Mouse (Mus musculus) hindbrain, postnatal 0 days (tissue): Measurements from ENCODE around the gene Rnase2b. TPM values are rescaled to one million over a fixed set of nuclear protein-coding genes. Genes with fewer than 3 reads are reported as not detected.
"Not testable (repeated sequence)": the region's sequence is repeated elsewhere in the genome, so short reads cannot be mapped to it uniquely, and the experiment has no call there.

ENCODE experiments used
- ATAC-seq: fragments of 200-750 bp; cut with Nextera tagmentation; 2 replicates; pipeline ENCODE4 v1.8.0; 2017; ENCODE audit warnings: mild to moderate bottlenecking, moderate TSS enrichment, moderate library complexity
- DNase-seq: peaks from one replicate; pipeline ENCODE4 v3.0.0-alpha.2; 2015; ENCODE audit warnings: low spot score
- H3K27ac ChIP-seq: fragments of 300-500 bp; sonication (generic); 2 replicates; pipeline ENCODE4 v1.5.1; 2014; ENCODE audit warnings: mild to moderate bottlenecking
- H3K27me3 ChIP-seq: fragments of 300-500 bp; sonication (generic); 2 replicates; pipeline ENCODE4 v1.6.1; 2014; ENCODE audit warnings: low read length, mixed read lengths; ENCODE audit not compliant: insufficient read depth
- H3K36me3 ChIP-seq: fragments of 300-500 bp; sonication (generic); 2 replicates; pipeline ENCODE4 v1.6.1; 2014; ENCODE audit warnings: low read length, mixed read lengths; ENCODE audit not compliant: insufficient read depth
- H3K4me1 ChIP-seq: fragments of 300-500 bp; sonication (generic); 2 replicates; pipeline ENCODE4 v1.6.1; 2014; ENCODE audit warnings: antibody characterized with exemption, low read length, mixed read lengths; ENCODE audit not compliant: insufficient read depth
- H3K4me2 ChIP-seq: fragments of 300-500 bp; sonication (generic); 2 replicates; pipeline ENCODE4 v1.6.1; 2014; ENCODE audit warnings: low read depth, mild to moderate bottlenecking, low read length, moderate library complexity, mixed read lengths
- H3K4me3 ChIP-seq: fragments of 300-500 bp; sonication (generic); 2 replicates; pipeline ENCODE4 v1.5.1; 2014; ENCODE audit warnings: low read length
- H3K9ac ChIP-seq: fragments of 300-500 bp; sonication (generic); replicated peaks from 2 replicates; pipeline ENCODE4 v1.6.1; 2014; ENCODE audit warnings: mild to moderate bottlenecking, low read length, moderate library complexity, mixed read lengths
- H3K9me3 ChIP-seq: fragments of 300-500 bp; sonication (generic); 2 replicates; pipeline ENCODE4 v1.6.1; 2016; ENCODE audit warnings: low read length, mixed read lengths
- CTCF ChIP-seq: IDR thresholded peaks from 2 replicates; pipeline ENCODE4 v1.5.1; 2016; ENCODE audit warnings: antibody characterized with exemption, control low read depth, low read depth
- WGBS: fragments of 180-500 bp; shearing (Covaris S2); extraction: QIAGEN DNeasy Blood & Tissue Kit; methylation state at CpG from one replicate; pipeline ENCODE4 v1.1.7; 2014; 5-methylcytosine and 5-hydroxymethylcytosine counted together
- polyA plus RNA-seq: library from polyadenylated mRNA; unstranded; fragments of >200 nt; fragmentation: Nextera tagmentation; extraction: Ambion mirVana; gene quantifications from 2 replicates; pipeline ENCODE4 v1.2.1, GENCODE M21; 2015
- total RNA-seq: library from RNA; depleted of rRNA; stranded (reverse); fragments of >200 nt; gene quantifications from 2 replicates; pipeline ENCODE4 v1.2.3, GENCODE M21; 2014

Gene Rnase2b
- total and polyA plus RNA-seq, 2 experiments from 2014 or later = not detected

DNA sequence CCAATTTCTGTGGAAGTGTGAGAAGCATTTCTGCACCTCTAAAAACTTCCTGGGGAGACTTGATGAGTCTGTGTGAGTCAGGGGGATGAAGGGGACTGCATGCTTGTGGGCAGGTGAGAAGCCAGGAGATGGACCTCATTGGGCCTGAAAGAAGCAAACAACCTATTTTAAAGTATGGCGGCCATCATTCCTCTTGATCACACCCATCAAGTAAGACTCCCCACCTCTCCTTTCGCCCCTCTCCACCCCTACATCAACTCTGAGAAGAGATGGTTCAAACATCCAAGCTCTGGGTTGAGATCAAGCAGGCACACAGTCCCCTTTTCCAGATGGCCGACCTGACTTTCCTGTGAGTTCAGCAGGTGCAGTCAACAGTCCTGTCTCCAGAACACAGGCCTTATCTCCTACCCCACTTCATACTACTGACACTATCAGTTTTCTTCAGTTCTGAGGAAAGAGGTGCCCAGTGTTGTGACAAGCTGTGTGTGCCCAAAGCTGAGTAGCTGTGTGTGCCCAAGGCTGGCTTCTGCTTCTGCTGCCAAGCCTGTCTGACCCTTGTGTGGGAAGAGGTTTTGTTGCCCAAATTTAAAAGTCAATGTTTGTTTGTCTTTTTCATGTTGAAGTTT, 11.7 kb upstream of the Rnase2b start:
- Histone ChIP-seq H3K9ac (no peak overlapping the region), H3K27ac (no peak overlapping the region), H3K36me3 (no peaks in the 10 kb centered on the region), H3K4me1 (no peaks in the 10 kb centered on the region), H3K9me3 (no peaks in the 10 kb centered on the region), H3K4me2 (no peak overlapping the region), H3K27me3 (no peaks in the 10 kb centered on the region), H3K4me3 (no peak overlapping the region)
- ATAC-seq = no peak
- no peak for DNase-seq
- WGBS = 86% methylated on average over 3 of the region's 3 CpGs
- TF ChIP-seq CTCF = no peak

DNA sequence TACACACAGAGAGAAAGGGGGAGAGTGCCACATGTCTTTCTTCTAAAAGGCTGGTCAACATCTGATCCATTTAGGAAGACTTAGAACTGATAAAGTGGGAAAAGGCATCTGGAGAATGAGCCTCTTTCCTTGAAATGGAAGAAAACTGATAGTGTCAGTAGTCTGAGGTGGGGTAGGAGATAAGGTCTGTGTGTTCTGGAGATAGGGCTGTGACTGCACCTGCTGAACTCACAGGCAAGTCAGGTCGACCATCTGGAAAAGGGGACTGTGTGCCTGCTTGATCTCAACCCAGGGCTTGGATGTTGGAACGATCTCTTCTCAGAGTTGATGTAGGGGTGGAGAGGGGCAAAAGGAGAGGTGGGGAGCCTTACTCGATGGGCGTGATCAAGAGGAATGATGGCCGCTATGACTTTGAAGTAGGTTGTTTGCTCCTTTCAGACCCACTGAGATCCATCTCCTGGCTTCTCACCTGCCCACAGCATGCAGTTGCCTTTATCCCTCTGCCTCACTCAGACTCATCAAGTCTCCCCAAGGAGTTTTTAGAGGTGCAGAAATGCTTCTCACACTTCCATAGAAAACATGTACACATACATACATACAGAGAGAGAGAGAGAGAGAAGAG, 9.7 kb upstream of the Rnase2b start:
- no peak for ATAC-seq
- no peak for DNase-seq
- Histone ChIP-seq H3K9me3 (no peaks in the 10 kb centered on the region), H3K27ac (no peak overlapping the region), H3K36me3 (no peaks in the 10 kb centered on the region), H3K27me3 (no peaks in the 10 kb centered on the region), H3K4me1 (no peaks in the 10 kb centered on the region), H3K4me3 (no peak overlapping the region), H3K9ac (no peak overlapping the region), H3K4me2 (no peak overlapping the region)
- 91% methylated on average over 5 of the region's 5 CpGs for WGBS
- TF ChIP-seq CTCF = no peak

DNA sequence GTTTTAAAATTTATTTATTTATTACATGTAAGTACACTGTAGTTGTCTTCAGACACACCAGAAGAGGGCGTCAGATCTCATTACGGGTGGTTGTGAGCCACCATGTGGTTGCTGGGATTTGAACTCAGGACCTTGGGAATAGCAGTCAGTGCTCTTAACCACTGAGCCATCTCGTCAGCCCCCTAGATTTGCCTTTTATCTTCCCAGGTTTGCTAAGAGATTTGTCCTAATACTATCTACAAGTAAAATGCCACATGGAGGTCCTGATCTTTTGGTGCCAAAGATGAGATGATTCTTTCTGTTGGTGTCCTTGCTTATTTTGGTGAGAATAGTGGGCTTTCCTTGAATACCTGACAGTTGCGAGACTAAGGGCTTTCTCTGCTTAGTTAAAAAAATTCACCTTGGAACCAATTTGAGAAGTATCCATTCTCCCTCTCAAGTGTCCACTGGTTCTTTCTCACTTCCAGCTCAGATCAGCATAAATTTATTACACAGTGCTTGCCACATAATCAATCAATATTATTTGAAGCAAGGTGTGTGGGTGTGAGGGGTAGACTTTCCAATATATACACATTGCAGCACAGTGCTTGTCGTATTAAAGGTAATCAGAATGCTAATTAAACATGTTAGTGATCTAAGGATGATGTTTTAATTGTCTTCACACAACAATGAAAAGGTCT, 5.9 kb upstream of the Rnase2b start:
- no peak for DNase-seq
- no peak for ATAC-seq
- Histone ChIP-seq H3K27ac (no peak overlapping the region), H3K9me3 (no peaks in the 10 kb centered on the region), H3K4me3 (no peak overlapping the region), H3K4me1 (no peaks in the 10 kb centered on the region), H3K9ac (no peak overlapping the region), H3K4me2 (no peak overlapping the region), H3K27me3 (no peaks in the 10 kb centered on the region), H3K36me3 (no peaks in the 10 kb centered on the region)
- WGBS = 87% methylated on average over 5 of the region's 5 CpGs
- no peak for TF ChIP-seq CTCF

DNA sequence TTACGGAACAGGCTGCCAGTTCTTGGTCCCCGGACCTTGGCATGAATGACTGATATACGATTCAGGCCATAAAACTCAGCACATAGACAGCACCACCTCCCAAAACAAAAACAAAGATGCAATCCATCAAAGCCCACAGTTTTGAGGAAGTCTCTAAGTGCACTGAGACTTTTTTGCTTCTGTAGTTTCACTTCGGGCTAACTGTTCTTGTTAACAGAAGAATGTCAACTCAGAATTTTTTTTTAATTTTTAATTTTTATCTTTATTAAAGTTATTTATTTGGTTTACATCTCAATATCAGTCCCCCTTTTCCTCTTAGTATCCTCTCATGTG, 5.4 kb upstream of the Rnase2b start:
- H3K4me1 ChIP-seq = no peaks in the 10 kb centered on the region
- ATAC-seq (no peak), DNase-seq (no peak)
- no peak overlapping the region for H3K9ac ChIP-seq
- no peaks in the 10 kb centered on the region for H3K27me3 ChIP-seq
- H3K9me3 ChIP-seq = no peaks in the 10 kb centered on the region
- H3K4me2 ChIP-seq = no peak overlapping the region
- 72% methylated on average over 4 of the region's 4 CpGs for WGBS
- H3K36me3 ChIP-seq = no peaks in the 10 kb centered on the region
- no peak overlapping the region for H3K4me3 ChIP-seq
- no peak overlapping the region for H3K27ac ChIP-seq
- TF ChIP-seq CTCF = no peak

DNA sequence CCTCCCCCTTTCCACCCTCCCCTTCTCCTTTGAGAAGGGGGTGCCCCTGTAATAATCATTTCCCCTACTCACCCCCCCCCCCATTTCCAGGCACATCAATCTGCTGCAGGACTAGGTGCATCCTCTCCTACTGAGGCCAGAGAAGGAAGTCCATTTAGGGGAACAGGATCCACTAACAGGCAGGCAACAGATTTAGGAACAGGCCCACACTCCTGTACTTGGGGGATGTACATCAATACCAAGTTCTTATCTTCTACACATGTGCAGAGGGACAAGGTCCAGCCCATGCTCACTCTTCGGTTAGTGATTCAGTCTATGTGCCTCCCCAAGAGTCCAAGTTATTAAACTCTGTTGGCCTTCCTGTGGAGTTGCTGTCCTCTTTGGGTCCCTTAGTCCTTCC, 5.0 kb upstream of the Rnase2b start:
- Histone ChIP-seq H3K9me3 (no peaks in the 10 kb centered on the region), H3K4me2 (no peak overlapping the region), H3K4me1 (no peaks in the 10 kb centered on the region), H3K36me3 (no peaks in the 10 kb centered on the region), H3K9ac (no peak overlapping the region), H3K27ac (no peak overlapping the region), H3K27me3 (no peaks in the 10 kb centered on the region), H3K4me3 (no peak overlapping the region)
- no peak for TF ChIP-seq CTCF
- ATAC-seq (no peak), DNase-seq (no peak)
- 96% methylated on average over 1 of the region's 1 CpGs for WGBS

DNA sequence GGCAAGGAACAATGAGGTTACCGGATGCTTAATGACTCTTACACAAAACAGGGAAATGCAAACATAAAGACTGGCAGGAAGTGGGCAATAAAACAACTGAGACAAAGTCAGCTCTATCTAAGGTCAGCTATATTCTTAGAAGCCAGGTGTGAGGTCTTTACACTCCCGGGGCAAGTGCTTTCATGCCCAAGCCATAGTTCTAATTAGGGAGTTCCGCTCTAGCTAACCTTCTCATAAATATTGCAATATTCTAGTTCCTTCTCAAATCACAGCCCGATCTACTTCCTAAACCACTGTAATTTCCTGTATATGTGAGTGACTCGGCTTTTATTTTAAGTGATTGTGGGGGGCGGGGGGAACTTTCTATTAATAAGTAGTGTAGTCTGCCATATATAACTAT, 1.3 kb downstream of the Rnase2b start:
- H3K4me3 ChIP-seq, H3K27ac ChIP-seq, DNase-seq, ATAC-seq, H3K4me1 ChIP-seq, H3K36me3 ChIP-seq, H3K4me2 ChIP-seq, H3K9ac ChIP-seq, H3K9me3 ChIP-seq, H3K27me3 ChIP-seq: not testable (repeated sequence)
- WGBS = 91% methylated on average over 6 of the region's 6 CpGs

DNA sequence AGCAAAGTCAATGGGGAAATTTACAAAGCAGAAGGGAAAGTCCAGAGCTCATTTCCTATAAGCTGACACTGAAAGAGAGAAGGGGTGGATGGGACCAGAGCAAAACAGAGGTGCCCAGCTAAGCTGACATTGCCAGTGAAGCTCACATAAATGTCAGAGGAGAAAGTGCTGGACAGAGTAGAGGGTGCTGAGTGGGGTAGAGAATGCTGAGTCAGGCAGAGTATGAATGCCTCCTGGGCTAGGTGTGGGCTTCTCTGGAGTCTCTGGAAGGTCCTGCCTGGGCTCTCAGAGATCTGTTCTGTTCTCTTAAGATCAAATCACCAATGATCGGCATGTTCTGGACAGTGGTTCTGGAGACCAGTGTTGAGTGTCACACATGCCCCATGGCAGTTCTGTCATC, 3.4 kb downstream of the Rnase2b start:
- H3K9me3 ChIP-seq = no peaks in the 10 kb centered on the region

More for the DNA sequence above, 3.4 kb downstream of the Rnase2b start:
- no peaks in the 10 kb centered on the region for H3K27me3 ChIP-seq
- no peak for ATAC-seq
- H3K36me3 ChIP-seq = no peaks in the 10 kb centered on the region
- no peaks in the 10 kb centered on the region for H3K4me1 ChIP-seq
- no peak overlapping the region for H3K27ac ChIP-seq
- no peak for TF ChIP-seq CTCF
- no peak overlapping the region for H3K4me2 ChIP-seq
- H3K9ac ChIP-seq = no peak overlapping the region
- DNase-seq = no peak
- WGBS = 96% methylated on average over 1 of the region's 1 CpGs
- H3K4me3 ChIP-seq = no peak overlapping the region
